Mouse (Mus musculus) ZHBTc4 (cell line): ENCODE measurements around the gene Dvl1.

Experiments
- DNase-seq: peaks from one replicate; pipeline ENCODE4 v3.0.0-alpha.2; 2011; ENCODE audit warnings: low read depth, low spot score

The Dvl1 gene

DNA sequence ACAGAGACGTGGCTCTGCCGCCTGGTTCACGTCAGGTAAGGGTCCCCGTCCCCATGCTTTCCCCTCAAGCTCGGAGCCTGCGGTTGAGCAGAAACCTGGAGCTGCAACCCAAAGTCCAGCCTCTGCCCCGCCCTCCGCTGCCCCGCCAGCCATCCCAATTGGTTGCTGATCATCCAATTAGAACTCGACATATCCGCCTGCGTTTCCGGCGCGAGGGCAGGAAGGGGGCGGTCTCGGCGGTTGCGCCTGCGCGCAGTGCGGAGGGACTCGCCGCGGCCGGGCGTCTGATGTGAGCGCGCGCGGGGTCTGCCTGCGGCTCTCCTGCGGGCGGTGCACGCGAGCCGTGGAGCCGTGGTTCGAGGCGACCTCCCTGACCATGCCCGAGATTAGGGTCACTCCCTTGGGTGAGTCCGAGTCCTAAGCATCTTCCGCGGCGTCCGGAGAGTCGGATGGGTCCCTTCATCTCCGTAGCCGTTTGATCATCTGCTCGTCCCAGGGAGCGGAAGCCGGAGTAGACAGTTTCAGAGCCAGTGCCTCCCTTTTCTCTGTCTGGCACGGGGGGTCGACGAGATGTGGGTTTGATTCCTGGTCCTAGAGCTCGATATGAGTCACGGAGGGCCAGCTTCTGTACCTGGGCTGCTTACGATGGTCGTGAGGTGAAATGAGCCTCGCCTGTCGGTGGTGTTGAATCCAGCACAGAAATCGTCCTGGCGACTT, 22.3 kb downstream of the Dvl1 start, which contains the start of the genes Cptp and Ints11:
Cptp (minus strand) TSS at position 124 of the 717 bp plus-strand sequence.
Ints11 (plus strand) TSS at position 230 of the 717 bp plus-strand sequence.
- peak; percentile 98 for DNase-seq

GRCm38 (mm10) chr4:155871404-155871803, 24.2 kb downstream of the Dvl1 start:
- DNase-seq = no peak

DNA sequence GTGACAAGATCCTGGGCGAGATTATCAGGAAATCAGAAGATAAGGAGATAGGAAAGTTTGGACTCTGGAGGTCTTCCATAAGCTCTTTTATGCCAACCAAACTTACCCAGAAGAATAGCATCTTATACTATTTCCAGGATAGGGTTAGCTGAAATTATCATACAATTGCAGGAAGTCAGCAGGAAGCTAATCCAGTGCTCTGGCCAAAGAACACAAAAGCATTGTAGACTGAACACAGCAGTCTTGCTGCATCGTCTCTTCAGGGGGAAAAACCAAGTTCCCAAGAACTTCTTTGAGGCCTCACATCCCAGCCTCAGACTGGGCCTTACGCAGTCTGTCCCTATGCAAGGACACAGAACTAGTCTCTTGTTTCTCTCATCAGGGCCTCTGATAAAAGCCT, 36.4 kb downstream of the Dvl1 start:
- DNase-seq = no peak

GRCm38 (mm10) chr4:155886330-155886729, 39.1 kb downstream of the Dvl1 start:
- DNase-seq = no peak

DNA sequence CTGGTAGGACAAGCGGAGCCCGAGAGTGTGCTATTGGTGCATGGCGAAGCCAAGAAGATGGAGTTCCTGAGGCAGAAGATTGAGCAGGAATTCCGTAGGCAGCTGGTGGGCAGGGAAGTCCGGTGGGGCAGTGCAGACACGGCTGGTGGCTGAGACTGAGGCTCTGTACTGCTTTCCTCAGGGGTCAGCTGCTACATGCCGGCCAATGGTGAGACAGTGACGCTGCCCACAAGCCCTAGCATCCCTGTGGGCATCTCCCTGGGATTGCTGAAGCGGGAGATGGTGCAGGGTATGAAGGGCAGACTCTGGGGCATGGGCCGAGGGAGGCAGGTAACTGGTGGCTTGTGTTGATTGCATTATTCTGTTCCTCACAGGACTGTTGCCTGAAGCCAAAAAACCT, 40.5 kb downstream of the Dvl1 start:
- DNase-seq = no peak

DNA sequence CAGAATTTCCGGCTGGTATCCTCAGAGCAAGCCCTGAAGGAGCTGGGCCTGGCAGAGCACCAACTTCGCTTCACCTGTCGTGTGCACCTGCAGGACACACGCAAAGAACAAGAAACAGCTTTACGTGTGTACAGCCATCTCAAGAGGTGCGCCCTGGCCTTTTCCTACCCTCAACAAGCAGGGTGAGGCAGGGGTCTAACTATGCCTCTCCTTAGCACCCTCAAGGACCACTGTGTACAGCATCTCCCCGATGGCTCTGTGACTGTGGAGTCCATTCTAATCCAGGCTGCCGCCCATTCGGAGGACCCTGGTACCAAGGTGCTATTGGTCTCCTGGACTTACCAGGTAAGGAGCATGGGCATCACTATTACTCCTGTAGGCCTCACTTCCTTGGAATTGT, 41.0 kb downstream of the Dvl1 start:
- no peak for DNase-seq

- no peak for DNase-seq
Measured at GRCm38 (mm10) chr4:155889316-155889715, 42.1 kb downstream of the Dvl1 start.

GRCm38 (mm10) chr4:155891011-155891471, 43.8 kb downstream of the Dvl1 start:
- DNase-seq = no peak

DNA sequence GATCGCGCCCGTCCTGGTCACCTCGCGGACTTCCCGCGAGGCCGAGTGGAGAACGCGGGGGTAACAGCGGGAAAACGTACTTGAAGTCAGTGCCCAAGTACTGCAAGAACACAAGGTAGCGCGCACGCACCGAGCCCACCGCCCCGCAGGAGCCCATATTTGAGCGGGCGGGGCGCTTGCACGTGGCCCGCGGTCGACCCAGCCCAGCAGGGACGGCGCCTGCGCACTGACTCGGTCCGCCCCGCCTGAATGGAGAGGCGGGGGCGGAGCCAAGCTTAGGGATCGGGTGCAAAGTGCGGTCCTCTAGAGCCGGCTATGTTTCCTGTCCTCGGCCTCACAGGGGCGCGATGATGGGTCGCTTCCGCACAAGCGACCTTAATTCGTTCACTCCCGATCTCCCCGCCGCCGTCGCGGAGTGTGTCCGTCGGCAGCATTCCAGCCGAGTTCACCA, 44.4 kb downstream of the Dvl1 start, which contains the start of the genes Pusl1 and Acap3:
Pusl1 (minus strand) TSS at position 231 of the 451 bp plus-strand sequence.
Acap3 (plus strand) TSS at position 272 of the 451 bp plus-strand sequence.
- DNase-seq = peak; percentile 98

GRCm38 (mm10) chr4:155892017-155892416, 44.8 kb downstream of the Dvl1 start:
- DNase-seq = peak; percentile 90

GRCm38 (mm10) chr4:155892438-155893211, 45.4 kb downstream of the Dvl1 start:
- peak; percentile 21 for DNase-seq

DNA sequence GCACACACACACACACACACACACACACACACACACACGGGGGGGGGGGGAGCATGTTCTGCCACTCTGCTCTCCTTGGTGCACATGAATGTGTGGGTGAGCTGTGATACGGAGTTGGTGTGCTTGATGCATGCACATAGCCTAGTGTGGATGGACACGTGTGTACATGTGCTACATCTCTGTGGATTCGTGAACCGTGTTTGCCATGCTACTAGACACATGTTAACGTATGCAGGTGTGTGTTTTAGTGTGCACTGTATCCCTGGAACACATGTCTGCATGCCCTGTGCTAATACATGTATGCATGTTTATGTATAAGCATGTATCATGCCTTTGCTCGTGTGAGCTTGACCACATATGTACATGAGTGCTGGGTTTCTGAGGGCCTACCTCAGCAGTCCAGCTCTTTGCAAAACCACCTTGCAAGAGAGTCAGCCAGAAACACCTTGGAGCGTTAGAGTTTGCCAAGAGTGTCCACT, 46.0 kb downstream of the Dvl1 start:
- DNase-seq = no peak

DNA sequence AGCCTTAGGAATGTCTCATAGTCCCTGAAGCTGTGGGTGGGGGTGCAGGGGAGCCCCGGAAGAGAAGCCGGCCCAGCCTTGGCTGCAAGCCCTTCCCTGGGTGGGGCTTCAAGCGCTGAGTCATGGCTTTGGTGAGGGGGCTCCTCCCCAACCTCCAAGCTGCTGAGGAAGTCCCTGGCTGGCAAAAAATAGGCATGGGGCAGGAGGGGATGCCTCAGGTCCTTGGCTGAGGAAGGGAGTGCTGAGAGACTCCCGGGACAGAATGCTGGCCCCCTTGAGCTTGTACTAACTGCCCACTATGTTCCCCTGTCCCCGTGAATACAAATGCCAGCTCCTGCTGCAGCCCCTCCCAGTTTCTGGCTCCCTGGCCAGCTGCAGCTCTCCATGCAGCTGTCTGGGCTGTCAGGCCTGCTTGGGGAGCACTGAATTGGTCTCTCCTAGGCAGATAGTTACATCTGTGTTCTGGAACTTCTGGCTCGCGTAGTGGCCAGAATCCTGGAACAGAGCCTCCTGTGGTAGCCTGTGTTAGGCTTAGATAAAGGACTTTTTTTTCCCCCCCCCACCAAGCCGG, 47.2 kb downstream of the Dvl1 start:
- DNase-seq = peak; percentile 23

- DNase-seq = peak; percentile 55
Measured at GRCm38 (mm10) chr4:155895216-155895615, 48.0 kb downstream of the Dvl1 start.

GRCm38 (mm10) chr4:155895826-155896225, 48.6 kb downstream of the Dvl1 start:
- no peak for DNase-seq

DNA sequence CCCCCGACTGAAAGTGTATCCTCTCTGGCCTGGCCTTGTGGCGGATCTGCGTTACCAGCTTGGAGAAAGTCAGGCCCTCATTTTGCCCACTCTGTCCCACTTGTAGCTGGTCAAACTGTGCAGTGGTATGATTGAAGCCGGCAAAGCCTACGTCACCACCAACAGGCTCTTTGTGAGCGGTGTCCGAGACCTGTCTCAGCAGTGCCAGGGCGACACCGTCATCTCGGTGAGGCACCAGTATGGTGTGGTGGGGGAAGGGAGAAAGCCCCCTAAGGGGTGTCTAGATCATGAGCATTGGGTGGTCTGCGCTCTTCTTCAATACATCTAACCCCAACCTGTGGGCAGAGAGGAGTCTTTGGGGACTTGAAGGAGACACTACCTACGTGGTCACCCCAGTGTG, 49.3 kb downstream of the Dvl1 start:
- DNase-seq = no peak

DNA sequence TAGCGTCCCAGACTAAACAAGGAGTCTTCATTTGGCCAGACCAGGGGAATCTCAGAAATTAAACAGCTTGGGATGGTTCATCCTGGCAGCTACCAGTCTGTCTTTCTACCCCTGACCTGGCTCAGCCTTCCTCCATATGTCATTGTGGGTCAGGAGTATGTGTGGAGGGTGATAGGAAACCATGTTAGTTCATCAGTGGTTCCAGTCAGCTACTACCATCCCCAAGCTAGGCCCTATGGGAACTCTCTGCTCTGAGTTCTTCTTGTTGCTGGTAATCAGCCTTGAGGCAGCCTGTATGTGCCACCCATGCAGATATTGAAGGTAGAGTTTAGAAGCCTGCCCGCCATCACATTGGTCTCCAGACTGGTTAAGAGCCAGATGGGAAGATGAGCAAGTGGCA, 51.1 kb downstream of the Dvl1 start:
- DNase-seq = no peak

DNA sequence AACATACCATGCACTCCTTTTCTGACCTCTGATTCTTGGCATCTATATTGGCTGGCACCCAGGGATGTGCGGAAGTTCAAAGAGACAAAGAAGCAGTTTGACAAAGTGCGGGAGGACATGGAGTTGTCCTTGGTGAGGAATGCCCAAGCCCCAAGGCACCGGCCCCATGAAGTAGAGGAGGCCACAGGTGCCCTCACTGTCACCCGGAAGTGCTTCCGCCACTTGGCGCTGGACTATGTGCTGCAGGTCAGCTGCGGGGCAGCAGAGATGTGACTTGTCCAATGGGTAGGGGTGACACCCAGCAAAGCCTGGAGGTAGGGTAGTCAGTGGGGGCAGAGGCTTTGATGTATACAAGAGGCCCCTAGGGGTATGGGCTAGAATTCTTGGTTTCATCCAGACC, 52.2 kb downstream of the Dvl1 start:
- DNase-seq = no peak

DNA sequence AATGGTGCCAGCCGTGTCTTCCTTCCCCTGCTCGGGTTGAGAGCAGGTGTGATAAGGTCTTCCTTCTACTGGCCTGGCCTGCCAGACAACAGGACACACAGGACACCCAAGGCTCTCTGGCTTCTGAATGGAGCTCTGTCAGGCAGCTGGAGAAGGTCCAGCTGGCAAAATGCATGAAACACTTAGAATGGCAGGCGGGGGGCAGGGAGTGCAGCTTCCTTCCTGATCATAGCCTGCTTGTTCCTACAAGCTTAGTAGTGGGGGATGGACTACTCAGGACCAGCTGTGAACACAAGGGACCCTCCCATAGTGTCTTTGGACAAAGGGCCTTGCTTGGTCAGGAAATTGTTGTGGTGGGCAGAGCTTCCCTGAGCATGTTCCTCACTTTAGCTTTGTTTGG, 54.0 kb downstream of the Dvl1 start:
- no peak for DNase-seq

GRCm38 (mm10) chr4:155903246-155903645, 56.0 kb downstream of the Dvl1 start:
- DNase-seq = no peak

GRCm38 (mm10) chr4:155904318-155905102, 57.3 kb downstream of the Dvl1 start:
- peak; percentile 86 for DNase-seq
